Mouse (Mus musculus): ENCODE results near the gene Slc25a18. TPM values are rescaled to one million over a fixed set of nuclear protein-coding genes. Genes with fewer than 3 reads are reported as not detected.

Slc25a18 gene
- 0.27 TPM for polyA plus RNA-seq (2017; shearing (Covaris generic))

GRCm38 (mm10) chr6:120773149-120773628 is at the start of gene Slc25a18:
Gene Slc25a18, plus strand, starts transcription at chr6:120773578.

DNA sequence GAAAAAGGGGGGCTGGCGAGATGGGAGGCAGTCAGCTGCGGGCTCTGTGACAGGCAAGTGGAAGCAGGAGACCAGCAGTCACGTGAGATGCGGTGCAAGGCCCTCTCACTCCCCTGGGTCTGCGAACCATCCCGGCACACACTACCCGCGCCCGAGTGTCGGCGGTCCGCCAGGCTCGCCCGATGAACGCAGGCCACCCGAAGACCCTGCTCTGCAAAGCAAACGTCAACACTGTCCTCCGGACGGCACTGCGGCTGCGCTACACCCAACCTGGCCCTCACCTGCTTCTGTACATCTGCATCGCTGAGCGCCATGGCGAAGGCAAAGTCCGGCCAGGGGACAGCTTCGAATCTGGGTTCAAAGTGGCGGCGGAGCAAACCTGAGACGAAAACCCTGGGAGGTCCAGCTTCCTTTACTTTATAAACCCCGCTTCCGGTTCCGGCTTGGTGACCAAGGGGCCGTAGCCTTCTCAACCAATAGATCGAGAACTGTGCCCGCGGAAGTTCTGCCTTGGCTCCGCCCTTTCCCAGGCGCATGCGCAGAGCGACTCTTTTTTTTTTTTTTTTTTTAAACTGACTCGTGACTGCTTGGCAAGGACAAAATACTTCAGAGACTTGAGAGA is 49.0 kb downstream of the Slc25a18 start, which contains the start of gene Atp6v1e1:
TSS of gene Atp6v1e1 (minus strand) at position 487 of the 622 bp plus-strand sequence.

DNA sequence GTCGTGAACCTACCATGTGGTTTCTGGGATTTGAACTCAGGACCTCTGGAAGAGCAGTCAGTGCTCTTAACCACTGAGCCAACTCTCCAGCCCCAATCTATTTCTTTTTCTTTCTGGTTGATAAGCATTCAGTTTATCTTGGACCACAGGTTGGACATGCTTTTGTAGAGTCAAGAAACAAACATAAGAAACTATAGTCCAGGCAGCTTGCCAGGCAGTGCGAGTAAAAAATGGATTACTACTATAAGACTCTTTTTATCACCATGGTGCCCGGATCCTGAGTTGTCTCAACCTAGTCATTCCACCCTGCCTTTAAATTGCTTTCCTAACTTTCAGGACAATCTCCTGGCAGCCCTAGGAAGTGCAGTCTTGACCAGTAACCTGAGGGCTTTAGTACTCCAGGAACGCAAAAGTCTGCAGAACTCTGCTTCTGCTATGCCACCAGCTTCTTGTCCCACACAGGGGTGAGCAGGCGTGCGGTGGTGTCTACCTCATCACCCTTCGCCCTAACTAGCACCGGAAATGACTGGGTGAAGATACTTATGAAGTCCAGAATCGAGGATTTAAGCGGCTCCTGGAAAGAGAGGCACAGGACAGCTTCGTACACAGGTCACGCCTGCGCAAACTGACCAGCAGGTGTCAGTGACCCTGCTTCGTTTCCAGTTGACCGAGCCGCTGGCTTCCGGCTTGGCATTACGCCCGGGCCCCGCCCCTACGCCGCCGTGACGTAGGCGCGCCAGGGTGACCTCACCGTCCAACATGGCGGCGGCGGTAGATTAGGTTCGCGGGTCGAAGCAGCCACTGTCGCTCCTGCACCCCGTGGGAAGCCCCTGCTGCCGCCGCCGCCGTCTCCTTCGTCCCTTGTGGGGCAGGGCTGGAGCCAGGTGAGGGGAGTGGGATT is 62.3 kb downstream of the Slc25a18 start, which contains the start of gene Bcl2l13:
TSS of gene Bcl2l13 (plus strand) at position 739 of the 901 bp plus-strand sequence.

Other genes with a start within 250 kb of the Slc25a18 start
- 116 TPM for gene Hdhd5, start 242.3 kb upstream of the Slc25a18 start, polyA plus RNA-seq (2017; shearing (Covaris generic))
- 0.77 TPM for gene Cecr2, start 107.2 kb upstream of the Slc25a18 start, polyA plus RNA-seq (2017; shearing (Covaris generic))
- gene Atp6v1e1, start 49.2 kb downstream of the Slc25a18 start, polyA plus RNA-seq (2017; shearing (Covaris generic)) = 132 TPM
- 39.5 TPM for gene Bcl2l13, start 62.6 kb downstream of the Slc25a18 start, polyA plus RNA-seq (2017; shearing (Covaris generic))
- 22.0 TPM for gene Bid, start 143.3 kb downstream of the Slc25a18 start, polyA plus RNA-seq (2017; shearing (Covaris generic))

All from effector memory CD4-positive, alpha-beta T cell, adult 7 months (primary cell).